Mouse (Mus musculus) kidney, embryonic 15.5 days (tissue): ENCODE measurements around the gene Guk1. TPM values are rescaled to one million over a fixed set of nuclear protein-coding genes. Genes with fewer than 3 reads are reported as not detected.

Experiments
- polyA plus RNA-seq: library from polyadenylated mRNA; unstranded; fragments of >200 nt; fragmentation: Nextera tagmentation; extraction: Ambion mirVana; gene quantifications from 2 replicates; pipeline ENCODE4 v1.2.1, GENCODE M21; 2015

Gene Guk1
- polyA plus RNA-seq, 1 experiment from 2014 or later, result 120 TPM

Other genes starting within 250 kb of the Guk1 start
- 81.6 and 82.0 TPM in 2 replicates for gene Hist3h2ba, start 243.3 kb downstream of the Guk1 start, polyA plus RNA-seq
- gene Hist3h2a, start 237.5 kb downstream of the Guk1 start, polyA plus RNA-seq, result 36.4 and 40.3 TPM in 2 replicates
- gene Trim17, start 237.5 kb downstream of the Guk1 start, polyA plus RNA-seq, result 0.58 and 0.71 TPM in 2 replicates
- 20.0 and 20.6 TPM in 2 replicates for gene Trim11, start 214.1 kb downstream of the Guk1 start, polyA plus RNA-seq
- 0.60 and 0.66 TPM in 2 replicates for gene Obscn, start 55.8 kb downstream of the Guk1 start, polyA plus RNA-seq
- 6.1 and 6.9 TPM in 2 replicates for gene Iba57, start 28.5 kb downstream of the Guk1 start, polyA plus RNA-seq
- 0.22 and 0.27 TPM in 2 replicates for gene Gjc2, start 9.0 kb downstream of the Guk1 start, polyA plus RNA-seq
- gene Mrpl55, start 10.3 kb upstream of the Guk1 start, polyA plus RNA-seq, result 99.6 and 102 TPM in 2 replicates
- gene 2310033P09Rik, start 16.1 kb upstream of the Guk1 start, polyA plus RNA-seq, result 32.5 and 36.4 TPM in 2 replicates
- 700 and 709 TPM in 2 replicates for gene Arf1, start 36.1 kb upstream of the Guk1 start, polyA plus RNA-seq
- not detected in 2 replicates for gene Wnt3a, start 98.5 kb upstream of the Guk1 start, polyA plus RNA-seq
- gene Wnt9a, start 114.7 kb upstream of the Guk1 start, polyA plus RNA-seq, result 1.6 and 2.1 TPM in 2 replicates
- gene Prss38, start 183.4 kb upstream of the Guk1 start, polyA plus RNA-seq, result not detected in 2 replicates